Mouse (Mus musculus) neutrophil, adult 59 days (primary cell): ENCODE measurements around the gene Pira2. TPM values are rescaled to one million over a fixed set of nuclear protein-coding genes. Genes with fewer than 3 reads are reported as not detected.

Source experiments
- total RNA-seq, 2 experiments: library from RNA; stranded (reverse); gene quantifications; 1 replicate in 1 of 2; 2 replicates in 1 of 2; pipeline ENCODE4 v1.2.4; 2023

Pira2 gene
- 10 to 100 TPM; 80.0 to 81.8 TPM for total RNA-seq

GRCm38 (mm10) chr7:3844951-3845350, at the start of gene Pira2:
Gene Pira2, minus strand, starts transcription at chr7:3845051.

DNA sequence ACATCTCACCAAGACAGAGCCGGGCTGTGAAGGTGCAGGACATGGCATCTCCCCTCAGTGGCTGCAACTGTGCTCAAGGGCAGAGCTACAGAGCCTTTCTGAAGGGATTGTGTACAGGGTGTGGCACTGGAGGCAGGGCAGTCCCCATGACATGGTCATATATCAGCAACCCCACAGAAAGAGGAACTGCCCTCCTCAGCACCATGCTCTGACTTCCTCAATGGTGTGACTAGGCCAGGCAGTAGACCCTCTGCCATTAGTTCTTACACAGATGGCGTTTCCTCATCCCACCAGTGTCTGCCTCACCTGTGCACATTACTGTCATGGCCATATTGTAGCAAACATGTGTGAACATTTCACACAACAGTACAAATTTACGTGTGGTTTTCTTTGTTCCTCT, 19.3 kb downstream of the Pira2 start, which contains the start of gene Gm15448:
Gene Gm15448 (minus strand): TSS at position 89 of the 400 bp plus-strand sequence.

Other genes with a start within 250 kb of the Pira2 start
- not detected for gene Oscar, start 228.9 kb downstream of the Pira2 start, total RNA-seq
- gene Ndufa3, start 227.7 kb downstream of the Pira2 start, total RNA-seq, result 100 to 1,000 TPM; 323 to 351 TPM
- gene Tfpt, start 215.1 kb downstream of the Pira2 start, total RNA-seq, result 10 to 100 TPM; 18.4 to 22.2 TPM
- gene Prpf31, start 215.1 kb downstream of the Pira2 start, total RNA-seq, result 10 to 100 TPM; 25.9 to 35.3 TPM
- gene Cnot3, start 199.8 kb downstream of the Pira2 start, total RNA-seq, result 10 to 100 TPM; 81.0 to 91.7 TPM
- gene Leng1, start 179.2 kb downstream of the Pira2 start, total RNA-seq, result 1 to 10 TPM; 6.3 to 6.8 TPM
- gene Tmc4, start 167.5 kb downstream of the Pira2 start, total RNA-seq, result 10 to 100 TPM; 19.5 to 25.0 TPM
- 10 to 100 TPM; 42.1 to 45.6 TPM for gene Tsen34, start 152.2 kb downstream of the Pira2 start, total RNA-seq
- gene Mboat7, start 151.5 kb downstream of the Pira2 start, total RNA-seq, result 100 to 1,000 TPM; 173 to 189 TPM
- 1,000 to 10,000 TPM; 1,095 to 1,164 TPM for gene Rps9, start 141.1 kb downstream of the Pira2 start, total RNA-seq
- gene Pirb, start 124.7 kb downstream of the Pira2 start, total RNA-seq, result 100 to 1,000 TPM; 315 to 328 TPM
- 10 to 100 TPM; 81.5 to 86.2 TPM for gene Gm15448, start 19.4 kb downstream of the Pira2 start, total RNA-seq
- gene Gm14548, start 53.1 kb upstream of the Pira2 start, total RNA-seq, result 100 to 1,000 TPM; 129 to 133 TPM
- 100 to 1,000 TPM; 117 to 121 TPM for gene Lilra6, start 70.5 kb upstream of the Pira2 start, total RNA-seq
- 10 to 100 TPM; 19.1 to 19.4 TPM for gene Lair1, start 218.2 kb upstream of the Pira2 start, total RNA-seq